Mouse (Mus musculus): ENCODE results near the gene Gpr89.

Gpr89 gene

DNA sequence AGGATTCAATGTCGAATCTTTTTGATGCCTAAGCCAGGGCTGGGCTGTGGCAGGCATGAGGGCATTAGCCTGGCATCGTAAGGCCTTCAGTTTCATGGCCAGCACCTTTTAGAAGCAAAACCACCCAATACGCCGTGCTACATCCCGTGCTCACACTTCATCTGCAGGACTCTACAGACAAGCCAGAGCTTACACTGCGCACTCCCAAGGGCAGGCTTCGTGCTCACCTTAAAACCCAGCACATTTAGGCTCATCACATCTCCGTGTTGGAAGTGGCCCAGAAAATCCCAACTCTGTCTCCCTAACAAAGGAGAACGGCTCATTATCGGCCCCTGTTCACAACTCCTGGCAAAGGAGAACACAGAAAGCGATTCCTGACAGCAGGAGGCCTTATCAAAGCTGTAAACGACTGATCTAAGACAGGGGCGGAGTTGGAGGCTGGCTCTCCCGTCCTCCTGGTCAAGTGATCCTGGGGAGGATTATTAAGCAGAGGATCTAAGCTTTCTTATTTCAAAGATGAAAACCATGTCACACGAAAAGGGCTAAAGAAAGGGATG, 76.8 kb downstream of the Gpr89 start:
- H3K4me3 ChIP-seq (replicated peaks; ENCODE audit: low read length): 0 out of 2 replicates have a peak overlapping the region, but pooled peaks have one; percentile 20
- no peaks in the 10 kb centered on the region for H3K36me3 ChIP-seq (ENCODE audit: insufficient read depth, low read length)
- peaks cover 58% of the 10 kb centered on the region for H3K4me1 ChIP-seq (replicated peaks; ENCODE audit: low read depth, low read length)
- no peaks in the 10 kb centered on the region for H3K9me3 ChIP-seq (ENCODE audit: low read length)
- peaks cover 9% of the 10 kb centered on the region; the same call in 1 of the 2 replicates for H3K27me3 ChIP-seq (ENCODE audit: insufficient read depth, low read length)
- TF ChIP-seq POU5F1 (IDR thresholded peaks at IDR 0.05; ENCODE audit: borderline replicate concordance, low read length) (no peak), CTCF (conservative IDR thresholded peaks at IDR 0.05; ENCODE audit: low read length) (no peak), NANOG (IDR thresholded peaks at IDR 0.05; ENCODE audit: borderline replicate concordance, low read length) (no peak)

DNA sequence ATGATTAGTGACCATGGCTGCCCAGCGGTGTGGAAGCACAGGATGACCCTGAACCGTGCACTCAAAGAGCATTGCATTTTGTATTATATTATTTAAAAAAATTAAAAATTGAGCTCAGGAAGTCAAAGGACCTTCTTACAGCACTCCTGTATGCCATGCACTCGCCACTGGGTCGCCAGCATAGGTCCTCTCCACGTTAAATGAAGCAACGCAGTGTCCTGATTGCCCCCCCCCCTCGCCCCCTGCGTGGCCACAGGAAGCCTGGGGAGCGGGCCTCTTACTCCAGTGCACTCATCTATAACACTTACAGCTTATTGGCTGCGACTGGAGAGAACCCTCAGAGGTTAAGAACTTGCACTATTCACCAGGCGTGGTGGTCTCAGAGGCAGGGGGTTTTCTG, 79.9 kb downstream of the Gpr89 start:
- no peaks in the 10 kb centered on the region for H3K36me3 ChIP-seq (ENCODE audit: insufficient read depth, low read length)
- TF ChIP-seq NANOG (IDR thresholded peaks at IDR 0.05; ENCODE audit: borderline replicate concordance, low read length): no peak
- no peak for TF ChIP-seq POU5F1 (IDR thresholded peaks at IDR 0.05; ENCODE audit: borderline replicate concordance, low read length)
- TF ChIP-seq CTCF (conservative IDR thresholded peaks at IDR 0.05; ENCODE audit: low read length): no peak
- H3K27me3 ChIP-seq (ENCODE audit: insufficient read depth, low read length): 0 out of 2 replicates have a peak, but pooled peaks cover 3% of the 10 kb centered on the region
- H3K4me3 ChIP-seq (replicated peaks; ENCODE audit: low read length): 0 out of 2 replicates have a peak overlapping the region, but pooled peaks have one; percentile 13
- H3K9me3 ChIP-seq (ENCODE audit: low read length): no peaks in the 10 kb centered on the region; the same call in 1 of the 2 replicates
- H3K4me1 ChIP-seq (replicated peaks; ENCODE audit: low read depth, low read length): peaks cover 39% of the 10 kb centered on the region

DNA sequence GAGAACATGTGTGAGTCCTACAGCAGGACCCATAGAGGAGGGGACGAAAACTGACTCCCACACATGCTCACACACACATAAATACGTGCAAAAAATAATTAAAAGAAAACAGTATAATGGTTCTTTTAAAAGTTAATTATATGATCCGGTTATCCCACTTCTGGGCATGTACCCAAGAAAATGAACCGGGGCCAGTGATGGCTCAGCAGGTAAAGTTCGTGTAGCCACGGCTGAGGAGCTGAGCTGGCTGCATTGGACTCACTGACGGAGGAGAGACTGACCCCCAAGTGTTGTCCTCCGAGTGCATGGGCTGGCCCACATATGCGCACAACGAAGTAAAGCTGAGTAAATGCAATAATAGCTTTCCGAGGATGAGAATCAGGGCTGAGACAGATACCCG, 80.5 kb downstream of the Gpr89 start:
- Histone ChIP-seq H3K4me3 (replicated peaks; ENCODE audit: low read length) (0 out of 2 replicates have a peak overlapping the region, but pooled peaks have one; percentile 13), H3K4me1 (replicated peaks; ENCODE audit: low read depth, low read length) (peaks cover 33% of the 10 kb centered on the region), H3K27me3 (ENCODE audit: insufficient read depth, low read length) (0 out of 2 replicates have a peak, but pooled peaks cover 3% of the 10 kb centered on the region), H3K9me3 (ENCODE audit: low read length) (no peaks in the 10 kb centered on the region; the same call in 1 of the 2 replicates), H3K36me3 (ENCODE audit: insufficient read depth, low read length) (no peaks in the 10 kb centered on the region)
- TF ChIP-seq NANOG (IDR thresholded peaks at IDR 0.05; ENCODE audit: borderline replicate concordance, low read length) (no peak), CTCF (conservative IDR thresholded peaks at IDR 0.05; ENCODE audit: low read length) (no peak), POU5F1 (IDR thresholded peaks at IDR 0.05; ENCODE audit: borderline replicate concordance, low read length) (no peak)

DNA sequence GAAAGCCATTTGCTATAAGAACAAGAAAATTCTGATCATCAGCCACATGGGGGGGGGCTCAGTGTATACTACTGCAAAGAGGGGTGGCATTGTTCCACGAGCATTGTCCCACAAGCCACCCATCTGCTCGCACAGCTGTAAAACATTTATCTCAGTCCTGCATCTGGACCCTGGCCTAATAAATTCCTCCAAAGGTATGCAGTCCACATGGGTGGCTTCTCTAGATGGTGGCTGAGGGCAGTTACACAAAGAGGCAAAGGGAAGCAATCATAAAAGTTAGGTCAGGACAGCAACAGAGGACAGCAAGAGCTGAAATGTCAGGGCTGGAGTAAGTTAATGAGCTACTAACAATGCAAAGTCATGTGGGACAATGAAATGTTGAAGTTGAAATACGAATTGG, 81.4 kb downstream of the Gpr89 start:
- no peak overlapping the region for H3K4me3 ChIP-seq (replicated peaks; ENCODE audit: low read length)
- H3K36me3 ChIP-seq (ENCODE audit: insufficient read depth, low read length): no peaks in the 10 kb centered on the region
- peaks cover 24% of the 10 kb centered on the region for H3K4me1 ChIP-seq (replicated peaks; ENCODE audit: low read depth, low read length)
- TF ChIP-seq POU5F1 (IDR thresholded peaks at IDR 0.05; ENCODE audit: borderline replicate concordance, low read length): no peak
- no peak for TF ChIP-seq CTCF (conservative IDR thresholded peaks at IDR 0.05; ENCODE audit: low read length)
- TF ChIP-seq NANOG (IDR thresholded peaks at IDR 0.05; ENCODE audit: borderline replicate concordance, low read length): no peak
- no peaks in the 10 kb centered on the region; the same call in 1 of the 2 replicates for H3K9me3 ChIP-seq (ENCODE audit: low read length)
- 0 out of 2 replicates have a peak, but pooled peaks cover 3% of the 10 kb centered on the region for H3K27me3 ChIP-seq (ENCODE audit: insufficient read depth, low read length)

DNA sequence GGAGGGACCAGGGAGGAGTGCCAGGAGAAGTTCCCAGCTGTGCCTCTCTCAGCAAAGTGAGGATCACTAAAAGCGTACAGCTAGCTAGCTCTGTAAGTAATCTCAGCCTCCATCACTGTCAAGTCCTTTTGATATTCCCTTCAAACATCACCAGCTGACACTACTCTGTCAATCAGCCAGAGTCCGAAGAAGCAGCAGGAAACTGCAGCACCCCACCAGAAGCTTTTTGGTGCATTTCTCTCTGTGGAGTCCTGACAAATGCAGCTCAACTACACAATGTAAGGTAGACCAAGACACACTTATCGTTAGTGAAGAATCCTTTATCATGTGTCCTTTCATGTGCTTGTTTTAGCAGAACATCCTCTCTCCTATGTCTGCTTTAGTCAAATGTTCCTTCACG, 83.6 kb downstream of the Gpr89 start:
- 0 out of 2 replicates have a peak, but pooled peaks cover 3% of the 10 kb centered on the region for H3K27me3 ChIP-seq (ENCODE audit: insufficient read depth, low read length)
- H3K9me3 ChIP-seq (ENCODE audit: low read length): no peaks in the 10 kb centered on the region; the same call in 1 of the 2 replicates
- H3K36me3 ChIP-seq (ENCODE audit: insufficient read depth, low read length): no peaks in the 10 kb centered on the region
- H3K4me3 ChIP-seq (replicated peaks; ENCODE audit: low read length): no peak overlapping the region
- TF ChIP-seq POU5F1 (IDR thresholded peaks at IDR 0.05; ENCODE audit: borderline replicate concordance, low read length): no peak
- TF ChIP-seq NANOG (IDR thresholded peaks at IDR 0.05; ENCODE audit: borderline replicate concordance, low read length): no peak
- TF ChIP-seq CTCF (conservative IDR thresholded peaks at IDR 0.05; ENCODE audit: low read length): no peak
- peaks cover 13% of the 10 kb centered on the region for H3K4me1 ChIP-seq (replicated peaks; ENCODE audit: low read depth, low read length)

DNA sequence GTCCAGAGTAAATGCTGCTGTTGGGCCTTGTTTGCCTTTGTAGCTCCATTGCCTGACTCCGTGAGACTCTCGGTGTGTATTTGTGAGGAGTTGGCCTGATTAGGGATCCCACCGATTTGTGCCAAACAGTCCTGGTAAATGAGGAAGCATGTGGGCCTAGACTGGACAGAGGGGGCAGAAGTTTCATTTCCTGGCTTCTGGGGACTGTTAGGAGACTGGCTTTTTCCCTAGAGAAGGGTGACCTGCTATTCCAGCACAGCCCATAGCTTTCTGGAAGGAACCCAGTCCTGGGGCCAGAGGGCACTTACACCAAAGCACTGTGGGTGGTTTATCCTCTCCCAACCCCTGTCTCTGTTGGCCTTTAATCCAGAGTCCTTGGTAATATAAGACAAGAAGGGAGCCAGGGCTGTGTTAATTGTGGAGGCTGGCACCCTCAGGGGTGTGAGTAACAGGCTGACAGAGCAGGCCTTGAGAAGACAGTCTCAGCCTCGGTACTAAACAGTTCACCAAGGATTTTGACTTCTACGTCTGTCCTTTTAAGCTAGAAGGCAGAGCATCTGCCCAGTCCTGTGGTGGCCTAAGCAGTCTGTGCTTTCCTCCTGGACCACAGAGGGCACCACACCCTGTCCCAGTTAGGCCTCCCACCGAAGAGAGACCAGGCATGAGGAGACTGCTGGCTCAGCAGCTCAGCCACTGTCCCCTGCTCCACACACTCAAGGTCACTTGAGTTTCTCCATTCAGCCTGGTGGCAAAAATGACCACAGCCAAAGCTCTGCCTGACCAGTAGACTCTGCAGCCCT, 84.8 kb downstream of the Gpr89 start:
- TF ChIP-seq NANOG (IDR thresholded peaks at IDR 0.05; ENCODE audit: borderline replicate concordance, low read length) (no peak), POU5F1 (IDR thresholded peaks at IDR 0.05; ENCODE audit: borderline replicate concordance, low read length) (no peak), CTCF (conservative IDR thresholded peaks at IDR 0.05; ENCODE audit: low read length) (no peak)
- H3K27me3 ChIP-seq (ENCODE audit: insufficient read depth, low read length): 0 out of 2 replicates have a peak, but pooled peaks cover 3% of the 10 kb centered on the region
- no peaks in the 10 kb centered on the region; the same call in 1 of the 2 replicates for H3K9me3 ChIP-seq (ENCODE audit: low read length)
- H3K4me1 ChIP-seq (replicated peaks; ENCODE audit: low read depth, low read length): peaks cover 17% of the 10 kb centered on the region
- H3K4me3 ChIP-seq (replicated peaks; ENCODE audit: low read length): no peak overlapping the region
- no peaks in the 10 kb centered on the region for H3K36me3 ChIP-seq (ENCODE audit: insufficient read depth, low read length)
